Mouse (Mus musculus) thymus, postnatal 10 days (tissue): ENCODE data around the gene Hipk4.
"Not testable (repeated sequence)": the region's sequence is repeated elsewhere in the genome, so short reads cannot be mapped to it uniquely, and the experiment has no call there.

Source experiments
- DNase-seq, 2 experiments: peaks; one replicate each; pipeline ENCODE4 v3.0.0; 2021; ENCODE audit warnings: low spot score in 2 of 2

The Hipk4 gene

DNA sequence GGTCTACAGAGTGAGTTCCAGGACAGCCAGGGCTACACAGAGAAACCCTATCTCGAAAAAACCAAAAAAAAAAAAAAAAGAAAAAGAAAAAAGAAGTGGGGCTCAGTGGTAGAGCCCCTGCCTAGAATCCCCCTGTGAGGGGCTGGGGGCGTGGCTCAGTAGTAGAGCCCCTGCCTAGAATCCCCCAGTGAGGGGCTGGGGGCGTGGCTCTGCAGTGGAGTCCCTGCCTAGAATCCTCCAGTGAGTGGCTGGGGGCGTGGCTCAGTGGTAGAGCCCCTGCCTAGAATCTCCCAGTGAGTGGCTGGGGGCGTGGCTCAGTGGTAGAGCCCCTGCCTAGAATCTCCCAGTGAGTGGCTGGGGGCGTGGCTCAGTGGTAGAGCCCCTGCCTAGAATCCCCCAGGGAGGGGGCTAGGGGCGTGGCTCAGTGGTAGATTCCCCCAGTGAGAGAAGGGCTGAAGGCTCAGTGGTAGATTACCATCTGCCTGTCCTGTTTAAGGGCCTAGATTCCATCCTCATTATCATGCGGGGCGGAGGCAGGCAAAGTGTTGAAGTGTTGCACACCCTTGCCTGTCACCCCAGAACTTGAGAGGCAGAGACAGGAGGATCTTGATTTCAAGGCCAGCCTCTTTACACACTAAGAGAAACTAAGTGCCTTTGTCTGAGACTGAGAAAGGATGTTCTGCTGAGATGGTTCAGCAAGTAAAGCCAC lies 28.3 kb upstream of the Hipk4 start:
- not testable (repeated sequence) for DNase-seq

DNA sequence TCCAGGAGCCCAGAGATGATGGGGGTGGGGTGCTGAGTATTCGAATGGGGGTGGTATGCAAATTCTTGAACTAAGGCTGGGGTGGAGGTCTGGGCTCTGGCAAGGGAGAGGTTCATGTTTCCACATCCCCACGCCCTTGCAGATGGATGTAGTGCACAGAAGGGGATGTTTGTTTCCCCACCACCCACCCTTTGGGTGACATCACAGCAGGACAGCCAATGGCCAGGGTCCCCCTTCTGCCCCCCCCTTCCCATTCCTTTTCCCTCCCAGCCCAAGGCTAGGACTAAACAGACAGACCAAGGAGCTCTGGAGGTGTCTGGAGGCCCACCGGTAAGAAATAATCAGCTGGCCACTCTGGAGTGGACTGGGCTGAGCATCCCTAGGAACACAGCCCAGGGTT lies 24.0 kb upstream of the Hipk4 start, which contains the start of gene Prx:
Gene Prx, plus strand, starts transcription at position 289 of the 400 bp plus-strand sequence.
- no peak for DNase-seq

DNA sequence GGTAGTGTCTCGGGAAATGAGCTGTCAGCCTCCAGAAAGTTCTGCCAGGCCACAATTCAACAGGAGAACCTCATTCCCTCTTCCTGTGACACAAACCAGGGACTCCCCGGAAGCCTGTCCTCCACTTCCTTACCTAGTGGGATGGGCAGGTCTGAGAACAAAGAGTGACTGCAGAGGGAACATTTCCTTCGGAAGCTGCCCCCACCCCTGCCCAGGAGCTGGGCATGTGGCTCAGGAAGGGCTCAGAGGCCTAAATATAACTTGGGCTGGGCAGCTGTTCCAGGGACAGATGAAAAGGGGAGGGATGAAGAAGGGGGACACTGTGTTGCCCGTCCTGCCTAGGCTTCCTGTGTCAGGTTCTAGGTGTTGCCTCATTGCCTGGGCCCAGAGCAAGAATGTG lies 21.4 kb upstream of the Hipk4 start:
- no peak for DNase-seq

DNA sequence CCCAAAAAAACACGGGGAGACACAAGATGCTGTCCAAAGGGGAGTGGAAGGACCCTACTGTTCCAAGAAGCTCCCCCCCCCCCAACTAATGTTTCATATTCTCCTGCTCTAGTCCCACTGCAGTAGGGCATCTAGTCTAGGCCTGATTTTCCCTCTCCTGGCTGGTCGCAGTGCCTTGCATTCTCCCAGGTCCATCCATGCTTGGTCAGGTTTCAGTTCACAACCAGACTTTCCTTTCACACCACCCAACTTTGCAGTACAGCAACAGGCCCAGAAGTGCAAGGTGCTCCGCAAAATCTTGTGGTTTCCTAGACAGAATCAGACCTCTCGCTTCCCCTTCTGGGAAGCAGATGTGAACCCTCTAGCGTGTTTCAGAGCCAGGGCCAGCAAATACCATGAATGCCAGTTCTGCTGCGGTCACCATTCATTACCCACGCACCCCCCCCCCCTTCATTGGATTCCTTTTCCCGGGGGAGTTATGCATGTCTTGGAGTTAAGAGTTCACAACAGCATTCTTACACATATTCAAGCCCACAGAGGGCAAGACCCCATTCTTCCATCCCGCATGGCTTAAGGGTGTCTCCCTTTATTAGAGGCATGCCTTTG lies 16.2 kb upstream of the Hipk4 start:
- no peak for DNase-seq

DNA sequence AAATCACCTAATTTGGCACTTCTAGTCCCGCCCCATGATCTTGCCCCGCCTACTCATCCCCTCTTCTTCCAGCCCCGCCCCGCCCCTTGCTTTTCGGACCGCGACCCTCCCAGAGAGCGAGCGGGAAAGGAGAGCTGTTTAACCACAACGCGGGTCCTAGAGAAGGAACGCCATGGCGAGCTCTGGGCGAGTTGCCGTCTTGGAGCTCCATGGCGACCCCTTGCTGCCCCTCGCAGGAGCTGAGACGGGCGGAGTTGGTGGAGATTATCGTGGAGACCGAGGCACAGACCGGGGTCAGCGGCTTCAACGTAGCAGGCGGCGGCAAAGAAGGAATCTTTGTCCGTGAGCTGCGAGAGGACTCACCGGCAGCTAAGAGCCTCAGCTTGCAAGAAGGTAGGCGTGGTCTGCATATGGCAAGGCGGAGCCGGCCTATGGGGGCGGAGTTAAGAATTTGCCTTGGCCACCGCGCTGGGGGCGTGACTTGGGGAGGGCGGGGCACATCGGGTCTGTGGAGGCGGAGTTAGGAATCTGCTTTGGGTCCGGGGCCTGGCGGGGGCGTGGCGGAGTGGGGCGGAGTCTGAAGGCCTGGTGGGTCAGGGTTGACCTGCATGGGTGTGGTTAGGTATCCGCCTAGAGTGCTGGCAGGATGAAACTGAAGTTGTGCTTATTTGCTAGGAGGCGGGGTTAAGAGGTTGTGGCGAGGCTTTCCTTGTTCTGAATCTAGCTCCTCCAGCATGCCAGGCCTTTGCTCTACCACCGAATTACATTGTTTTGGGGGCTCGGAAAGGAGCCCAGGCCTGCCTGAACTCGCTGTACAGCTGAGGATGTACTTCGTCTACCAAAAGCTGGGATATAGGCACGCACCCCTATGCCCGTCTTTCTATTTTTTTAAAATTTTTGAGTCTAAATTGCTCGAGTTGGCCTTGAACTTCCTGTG lies 15.1 kb upstream of the Hipk4 start:
- peak; percentile 92 to 95 for DNase-seq

DNA sequence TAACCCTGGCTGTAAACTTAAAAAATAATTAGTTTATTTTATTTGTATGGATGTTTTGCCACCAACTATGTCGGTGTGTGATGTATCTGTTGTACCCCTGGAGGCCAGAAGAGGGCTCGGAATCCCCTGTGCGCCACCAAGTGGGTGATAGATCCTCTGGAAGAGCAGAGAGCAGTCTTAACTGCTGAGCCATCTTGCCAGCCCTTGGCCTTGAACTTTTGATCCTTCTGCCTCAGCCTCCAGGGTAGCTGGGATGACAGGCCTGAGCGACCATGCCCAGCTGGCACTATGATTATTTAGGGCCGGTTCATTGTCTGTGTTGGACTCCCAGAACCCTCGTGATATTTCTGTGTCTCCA lies 14.4 kb upstream of the Hipk4 start:
- DNase-seq = peak; percentile 57 to 69

DNA sequence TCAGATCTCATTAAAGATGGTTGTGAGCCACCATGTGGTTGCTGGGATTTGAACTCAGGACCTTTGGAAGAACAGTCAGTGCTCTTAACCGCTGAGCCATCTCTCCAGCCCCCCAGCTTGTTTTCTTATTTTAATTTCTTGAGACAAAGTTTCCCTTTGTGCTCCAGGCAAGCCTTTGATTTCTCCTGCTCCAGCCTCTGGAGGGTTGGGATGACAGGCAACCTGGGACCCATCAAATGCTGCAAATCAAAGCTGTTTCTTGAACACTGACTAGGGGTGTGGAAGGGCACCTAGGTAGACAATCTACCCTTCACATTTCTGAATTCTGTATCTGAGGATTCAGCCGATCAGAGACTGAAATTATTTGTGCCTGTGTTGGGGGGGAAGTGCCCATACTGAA lies 12.3 kb upstream of the Hipk4 start:
- no peak for DNase-seq

DNA sequence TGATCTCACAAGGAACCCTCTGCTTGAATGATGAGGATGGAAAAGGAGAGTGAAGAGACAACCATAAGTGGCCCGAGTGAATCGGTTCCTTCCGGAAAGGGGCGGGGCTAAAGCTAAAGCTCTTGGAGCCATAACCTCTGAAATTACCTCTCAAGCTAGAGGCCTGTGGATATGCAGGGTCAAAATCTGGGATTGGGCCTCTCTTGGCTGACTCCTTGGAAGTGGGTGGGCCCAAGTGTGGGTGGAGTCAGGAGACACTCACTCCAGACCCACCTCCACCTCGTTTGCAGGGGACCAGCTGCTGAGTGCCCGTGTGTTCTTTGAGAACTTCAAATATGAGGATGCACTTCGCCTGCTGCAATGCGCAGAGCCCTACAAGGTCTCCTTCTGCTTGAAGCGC lies 8.1 kb upstream of the Hipk4 start:
- no peak for DNase-seq

DNA sequence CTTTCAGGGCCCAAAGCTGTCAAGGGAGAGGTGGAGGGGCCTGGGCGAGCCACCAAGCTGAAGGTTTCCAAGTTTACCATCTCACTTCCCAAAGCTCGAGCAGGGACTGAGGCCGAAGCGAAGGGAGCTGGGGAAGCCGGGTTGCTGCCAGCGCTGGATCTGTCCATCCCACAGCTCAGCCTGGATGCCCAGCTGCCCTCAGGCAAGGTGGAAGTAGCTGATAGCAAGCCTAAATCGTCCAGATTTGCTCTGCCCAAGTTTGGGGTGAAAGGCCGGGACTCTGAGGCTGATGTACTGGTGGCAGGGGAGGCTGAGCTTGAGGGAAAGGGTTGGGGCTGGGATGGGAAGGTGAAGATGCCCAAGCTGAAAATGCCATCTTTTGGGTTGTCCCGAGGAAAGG lies 4.8 kb upstream of the Hipk4 start:
- no peak for DNase-seq

DNA sequence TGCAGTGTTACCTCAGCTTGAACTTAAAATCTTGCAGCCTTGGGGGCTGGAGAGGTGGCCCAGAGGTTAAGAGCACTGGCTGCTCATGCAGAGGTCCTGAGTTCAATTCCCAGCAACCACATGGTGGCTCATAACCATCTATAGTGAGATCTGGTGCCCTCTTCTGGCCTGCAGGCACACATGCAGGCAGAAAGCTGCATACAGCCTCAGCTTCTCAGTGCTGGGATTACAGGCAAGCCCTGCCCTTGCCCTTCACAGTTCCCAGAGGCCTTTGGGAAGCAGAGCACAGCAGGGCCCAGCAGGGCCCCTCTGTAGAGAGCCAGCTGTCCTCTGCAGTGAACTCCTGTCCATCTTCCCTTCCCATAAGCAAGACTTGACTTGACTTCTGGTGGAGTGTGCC lies 3.0 kb upstream of the Hipk4 start:
- DNase-seq = no peak

DNA sequence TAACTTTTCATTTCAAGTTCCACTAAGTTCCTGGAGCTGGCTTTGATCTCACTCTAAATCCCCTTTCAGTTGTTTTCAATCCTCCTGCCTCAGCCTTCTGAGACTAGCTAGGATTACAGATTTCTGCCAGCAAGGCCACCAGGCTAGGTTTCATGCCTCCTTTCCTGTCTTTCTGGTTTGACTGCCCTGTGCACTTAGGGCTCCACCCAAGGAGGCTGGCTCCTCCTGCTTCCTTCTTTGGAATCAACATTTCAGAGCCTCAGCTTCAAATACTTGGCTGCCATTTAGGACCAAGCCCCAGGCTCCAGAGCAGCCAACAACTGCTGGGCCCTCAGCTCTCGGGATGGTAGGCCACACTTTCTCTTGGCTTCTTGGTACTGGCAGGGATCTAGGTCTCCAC lies 2.5 kb upstream of the Hipk4 start:
- no peak for DNase-seq

DNA sequence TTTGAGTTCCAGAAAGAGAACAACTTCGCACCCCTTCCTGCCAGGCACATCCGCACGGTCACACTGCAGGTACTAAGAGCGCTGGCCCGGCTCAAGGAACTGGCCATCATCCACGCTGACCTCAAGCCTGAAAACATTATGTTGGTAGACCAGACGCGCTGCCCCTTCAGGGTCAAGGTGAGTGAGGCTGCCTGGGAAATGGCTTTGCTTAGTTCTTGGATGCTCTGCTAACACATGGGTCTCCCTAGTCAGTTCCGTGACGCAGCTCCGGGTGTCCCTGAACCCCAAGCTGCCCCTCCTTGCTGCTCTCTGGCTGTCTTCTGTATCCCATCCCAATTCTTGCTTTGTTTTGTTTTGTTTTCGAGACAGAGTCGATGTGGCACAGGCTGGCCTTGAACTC lies 738 bp downstream of the Hipk4 start:
- no peak for DNase-seq

DNA sequence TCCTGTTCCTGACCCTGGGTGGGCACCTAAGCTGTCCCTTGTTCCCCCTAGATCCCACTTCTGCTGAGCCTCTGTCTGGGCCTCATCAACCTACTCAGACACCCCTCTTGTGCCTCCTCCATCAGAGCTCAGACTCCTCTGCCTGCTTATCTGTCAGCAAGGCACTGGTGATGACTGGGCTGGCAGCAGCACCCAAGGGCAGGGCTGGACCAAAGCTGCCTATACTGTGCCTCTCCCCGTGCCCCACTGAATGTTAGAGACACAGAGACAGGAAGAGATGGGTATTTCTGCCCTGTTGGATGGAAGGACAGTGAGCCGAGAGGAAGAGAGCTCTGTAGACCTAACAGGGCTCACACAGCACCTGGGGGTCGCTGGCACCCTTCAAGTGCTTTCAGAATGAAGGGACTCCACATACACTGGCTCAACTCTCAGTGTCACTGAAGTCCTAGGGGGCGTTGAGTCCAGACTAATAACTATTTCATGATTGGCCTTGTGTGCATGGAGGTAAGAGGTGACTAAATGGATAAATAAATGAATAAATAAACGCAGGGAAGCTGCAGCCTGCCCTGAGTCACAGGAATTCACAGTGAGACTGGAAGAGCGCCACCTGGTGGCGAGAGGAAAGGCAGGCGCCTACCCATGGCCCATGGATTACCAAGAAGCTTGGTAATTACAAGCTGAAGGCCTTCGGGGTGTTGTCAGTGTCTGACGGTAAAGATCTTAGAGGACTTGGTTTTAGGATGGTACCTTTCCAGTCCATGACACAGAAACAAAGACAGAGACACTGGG lies 3.2 kb downstream of the Hipk4 start:
- DNase-seq = peak; percentile 31 to 76

DNA sequence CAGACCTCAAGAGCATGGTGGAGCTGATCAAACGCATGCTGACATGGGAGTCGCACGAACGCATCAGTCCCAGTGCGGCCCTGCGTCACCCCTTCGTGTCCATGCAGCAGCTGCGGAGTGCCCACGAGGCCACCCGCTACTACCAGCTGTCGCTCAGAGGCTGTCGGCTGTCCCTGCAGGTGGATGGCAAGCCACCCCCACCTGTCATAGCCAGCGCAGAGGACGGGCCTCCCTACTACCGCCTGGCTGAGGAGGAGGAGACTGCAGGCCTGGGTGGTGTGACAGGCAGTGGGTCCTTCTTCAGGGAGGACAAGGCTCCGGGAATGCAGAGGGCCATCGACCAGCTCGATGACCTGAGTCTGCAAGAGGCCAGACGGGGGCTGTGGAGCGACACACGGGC lies 6.0 kb downstream of the Hipk4 start:
- no peak for DNase-seq

DNA sequence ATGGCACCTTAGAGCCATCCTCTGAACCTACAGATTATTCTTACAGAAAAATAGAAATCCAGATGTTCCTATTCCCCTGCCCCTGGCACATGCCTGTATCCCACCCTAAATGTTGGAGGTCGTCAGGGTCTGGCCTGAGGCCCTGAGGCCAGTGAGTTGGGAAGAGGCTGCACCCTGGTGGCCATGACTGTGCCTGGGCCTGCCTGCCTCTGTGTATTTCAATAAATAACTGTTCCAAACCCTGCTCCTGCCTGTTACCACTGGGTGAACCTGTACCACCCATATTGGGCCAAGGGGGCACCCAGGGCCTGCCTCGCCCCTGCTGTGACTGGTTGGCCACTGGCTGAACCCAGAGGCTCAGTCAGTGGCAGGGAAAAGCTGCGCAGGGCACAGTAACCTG lies 7.9 kb downstream of the Hipk4 start:
- no peak for DNase-seq

DNA sequence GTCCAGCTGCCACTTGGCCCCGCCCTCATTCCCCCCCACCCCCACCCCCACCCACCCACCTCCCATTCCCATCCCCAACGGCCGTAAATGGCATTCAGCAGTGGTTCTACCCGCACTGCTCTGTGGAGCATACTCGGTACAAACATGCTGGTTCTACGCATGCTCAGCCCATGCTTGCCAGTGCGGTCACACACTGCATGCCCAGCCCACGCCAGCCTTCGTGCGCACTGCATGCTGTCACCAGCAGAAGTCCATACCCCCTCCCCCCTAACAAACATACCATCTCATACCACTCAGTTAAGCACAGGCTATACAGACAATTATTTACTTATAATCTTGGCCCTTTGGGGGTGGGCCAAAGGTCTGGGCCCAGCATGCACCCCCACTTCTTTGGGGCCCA lies 8.6 kb downstream of the Hipk4 start:
- DNase-seq = no peak

DNA sequence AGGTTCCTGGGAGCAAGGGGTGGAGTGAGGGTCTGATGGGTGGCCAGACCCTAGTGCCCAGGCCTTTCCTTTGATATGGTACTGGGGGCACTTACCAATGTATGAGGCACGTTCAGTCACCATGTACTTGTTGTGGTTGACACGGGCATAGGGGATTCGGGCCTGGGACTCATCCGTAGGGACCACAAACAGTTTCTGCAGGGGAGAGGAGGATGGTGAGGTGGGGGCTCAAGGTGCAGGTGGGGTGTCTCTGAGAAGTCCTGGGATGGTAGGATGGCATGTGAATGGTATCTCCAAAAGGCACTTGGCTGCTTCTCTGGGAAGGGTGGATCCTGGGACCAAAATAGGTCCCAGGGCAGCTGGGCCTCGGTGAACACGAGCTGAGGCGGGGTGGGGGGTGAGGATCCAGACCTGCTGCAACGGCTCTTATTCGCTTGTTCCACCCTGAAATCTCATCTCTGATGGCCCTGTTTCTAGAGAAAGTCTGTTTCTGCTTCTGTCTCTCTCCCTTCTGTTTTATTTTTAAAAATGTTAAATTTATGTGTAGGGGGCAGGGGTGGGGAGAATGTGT lies 9.5 kb downstream of the Hipk4 start:
- no peak for DNase-seq

DNA sequence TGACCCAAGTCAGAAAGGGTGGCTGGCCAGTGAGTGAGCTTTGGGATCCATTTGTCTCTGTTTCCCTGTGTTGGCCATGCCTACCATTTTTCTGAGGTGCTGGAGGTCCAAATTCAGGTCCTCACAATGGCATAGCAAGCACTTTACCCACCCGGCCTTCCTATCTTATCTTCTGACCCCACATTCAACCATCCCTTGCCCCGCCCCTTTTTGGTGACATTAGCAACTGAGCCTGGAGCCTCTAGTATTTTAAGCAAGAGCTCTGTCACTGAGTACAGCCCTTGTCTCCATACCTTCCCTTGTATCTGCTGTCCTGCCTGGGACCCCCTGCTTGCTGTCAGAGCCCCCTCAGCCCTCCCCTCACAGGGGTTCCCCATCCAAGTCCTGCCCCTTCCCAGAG lies 12.3 kb downstream of the Hipk4 start:
- no peak for DNase-seq

DNA sequence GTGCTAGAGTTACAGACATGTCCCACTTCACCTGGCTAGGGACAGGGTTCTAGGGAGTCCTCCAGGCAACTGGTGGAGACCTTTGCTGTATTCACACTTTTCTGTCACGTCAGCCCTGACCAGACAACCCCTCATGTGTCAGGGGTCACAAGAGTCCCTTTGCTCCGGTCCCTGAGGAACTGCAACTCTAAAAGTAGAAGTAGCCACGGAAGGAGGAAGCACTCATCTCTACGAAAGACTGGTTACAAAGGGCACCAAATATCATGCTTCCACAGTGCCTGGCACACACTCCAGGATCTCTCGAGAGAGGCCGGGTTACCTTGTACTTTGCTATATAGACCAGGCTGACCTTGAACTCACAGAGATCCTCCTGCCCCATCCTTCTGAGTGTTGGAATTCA lies 13.6 kb downstream of the Hipk4 start:
- DNase-seq = no peak

DNA sequence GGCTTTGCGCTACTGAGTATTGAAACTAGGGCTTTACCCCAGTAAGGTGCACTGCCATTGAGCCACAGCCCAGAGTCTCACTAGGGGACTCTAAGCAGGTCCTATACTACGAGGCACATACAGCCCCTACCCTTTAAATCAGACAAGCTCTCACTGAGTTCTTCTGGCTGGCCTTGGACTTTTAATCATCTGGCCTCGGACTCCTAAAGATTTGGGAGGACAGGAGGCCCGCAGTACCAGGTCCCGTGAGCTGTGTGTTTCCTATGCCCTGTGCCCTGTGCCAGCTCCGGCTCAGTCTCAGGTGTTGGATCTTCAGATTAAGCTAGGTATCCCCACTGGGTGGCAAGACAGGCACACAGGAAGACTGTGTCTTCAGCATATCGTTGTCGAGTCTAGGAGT lies 14.9 kb downstream of the Hipk4 start:
- DNase-seq = no peak

DNA sequence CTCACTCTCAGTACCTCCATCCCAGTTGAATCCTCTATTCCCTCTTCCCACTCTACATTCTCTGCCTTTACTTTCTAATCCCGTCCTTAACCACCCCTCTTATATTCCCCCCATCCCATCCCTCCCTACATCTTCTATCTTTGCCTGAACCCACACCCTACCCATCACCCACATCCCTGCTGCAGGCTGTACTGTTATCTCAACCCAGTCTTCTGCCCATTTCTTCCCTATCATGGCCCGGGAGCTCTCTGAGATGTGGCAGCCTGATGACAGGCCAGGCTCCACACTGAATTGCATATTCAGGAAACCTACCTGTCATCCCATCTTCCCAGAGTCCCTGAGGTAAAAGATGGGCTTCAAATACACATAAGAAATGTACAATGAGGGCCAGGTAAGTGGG lies 15.7 kb downstream of the Hipk4 start:
- DNase-seq = no peak

DNA sequence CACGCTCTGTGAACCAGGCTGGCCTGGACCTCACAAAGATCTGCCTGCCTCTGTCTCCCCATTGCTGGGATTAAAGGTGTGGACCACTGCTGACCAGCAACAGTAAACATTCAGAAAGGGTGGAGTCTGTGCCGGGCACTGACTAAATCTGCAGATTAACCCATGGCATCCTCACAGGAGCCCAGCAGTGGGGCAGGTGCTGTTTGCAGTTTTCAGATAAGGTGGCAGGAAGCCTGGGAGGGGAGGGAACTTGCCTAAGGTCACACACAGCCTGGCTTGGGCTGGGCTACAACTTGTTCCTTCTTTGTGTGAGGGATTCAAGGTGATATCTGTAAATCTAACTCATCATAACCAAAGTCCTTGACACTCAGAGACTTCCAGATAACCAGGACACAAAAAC lies 17.5 kb downstream of the Hipk4 start:
- DNase-seq = no peak
